Mouse (Mus musculus) c-Kit-positive CD71-positive TER-119-positive erythroid progenitor cells, embryonic 14.5 days (primary cell): ENCODE results near the gene Gpr1.
"Not testable (repeated sequence)": the region's sequence is repeated elsewhere in the genome, so short reads cannot be mapped to it uniquely, and the experiment has no call there.

Source experiments
- DNase-seq: peaks from one replicate; pipeline ENCODE4 v3.0.0-alpha.2; 2013; ENCODE audit warnings: low spot score

The Gpr1 gene

DNA sequence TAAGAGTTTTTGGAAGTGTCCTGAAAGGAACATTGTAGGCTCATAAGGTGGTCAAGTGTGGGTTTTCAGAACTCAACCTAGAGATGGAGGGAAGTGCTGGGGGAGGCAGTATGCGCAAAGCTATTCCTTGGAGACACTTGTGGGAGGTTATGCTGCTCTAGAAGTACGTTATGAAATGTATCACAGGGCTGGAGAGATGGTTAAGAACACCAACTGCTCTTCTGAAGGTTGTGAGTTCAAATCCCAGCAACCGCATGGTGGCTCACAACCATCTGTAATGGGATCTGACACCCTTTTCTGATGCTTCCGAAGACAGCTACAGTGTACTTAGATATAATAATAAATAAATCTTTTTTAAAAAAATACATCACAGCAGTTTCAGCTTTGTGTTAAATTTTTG lies 34.2 kb downstream of the Gpr1 start:
- DNase-seq: no peak

DNA sequence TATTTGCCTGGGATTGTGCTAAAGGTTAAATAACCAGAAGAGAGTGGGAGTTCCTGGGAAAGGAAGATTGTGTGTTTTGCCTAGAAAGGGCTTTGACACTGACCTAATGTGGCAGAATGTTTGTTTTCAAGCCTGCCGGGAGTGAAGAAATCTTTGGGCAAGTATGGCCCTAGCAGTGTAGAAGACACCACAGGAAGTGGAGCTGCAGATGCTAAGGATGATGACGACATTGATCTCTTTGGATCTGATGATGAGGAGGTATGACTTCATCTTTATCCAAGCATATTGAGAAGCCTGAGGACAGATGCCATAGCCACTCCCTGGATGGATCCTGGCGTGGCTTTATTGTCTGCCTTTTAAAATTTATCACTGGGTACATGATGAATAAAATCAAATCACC lies 36.0 kb downstream of the Gpr1 start:
- DNase-seq: no peak

DNA sequence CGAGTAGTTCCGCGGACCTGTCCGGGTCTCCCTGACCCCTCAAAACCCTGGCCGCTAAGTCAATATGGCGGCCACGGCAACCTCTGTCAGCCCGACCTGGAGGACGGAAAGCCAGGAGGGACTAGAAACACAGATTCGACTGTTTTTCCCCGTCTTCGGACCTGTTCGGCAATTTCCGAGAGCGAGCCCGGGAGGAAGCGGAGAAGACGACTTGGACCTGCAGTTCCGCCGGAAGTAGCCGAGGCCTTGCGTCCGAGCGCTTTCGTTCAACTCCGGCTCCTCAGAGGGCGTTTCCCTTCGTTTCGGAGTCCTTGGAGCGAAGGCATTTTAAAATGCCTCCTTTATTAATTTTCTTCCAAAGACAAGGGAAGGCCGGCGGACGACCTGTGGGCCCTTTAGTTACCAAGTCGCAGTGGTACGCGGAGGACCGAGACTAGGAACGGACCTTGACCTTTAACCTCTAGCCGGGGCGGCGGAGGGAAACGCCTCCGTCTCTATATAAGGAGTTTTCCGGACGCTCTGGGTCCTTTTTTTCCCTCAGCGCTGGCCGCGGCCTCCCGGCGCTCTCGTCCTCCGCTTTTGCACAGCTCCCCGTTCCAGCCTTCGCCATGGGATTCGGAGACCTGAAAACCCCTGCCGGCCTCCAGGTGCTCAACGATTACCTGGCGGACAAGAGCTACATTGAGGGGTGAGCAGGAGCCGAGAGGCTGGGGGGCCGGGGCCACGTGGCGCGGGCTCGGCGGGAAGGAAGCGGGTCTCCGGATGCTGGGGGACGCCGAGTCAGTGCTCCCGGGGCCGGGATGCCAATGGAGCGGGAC lies 37.5 kb downstream of the Gpr1 start, which contains the start of the genes Eef1b2 and Ndufs1:
Gene Eef1b2 (plus strand): TSS at position 222 of the 818 bp plus-strand sequence.
Gene Ndufs1 (minus strand): TSS at position 230 of the 818 bp plus-strand sequence.
- DNase-seq: peak; percentile 94

DNA sequence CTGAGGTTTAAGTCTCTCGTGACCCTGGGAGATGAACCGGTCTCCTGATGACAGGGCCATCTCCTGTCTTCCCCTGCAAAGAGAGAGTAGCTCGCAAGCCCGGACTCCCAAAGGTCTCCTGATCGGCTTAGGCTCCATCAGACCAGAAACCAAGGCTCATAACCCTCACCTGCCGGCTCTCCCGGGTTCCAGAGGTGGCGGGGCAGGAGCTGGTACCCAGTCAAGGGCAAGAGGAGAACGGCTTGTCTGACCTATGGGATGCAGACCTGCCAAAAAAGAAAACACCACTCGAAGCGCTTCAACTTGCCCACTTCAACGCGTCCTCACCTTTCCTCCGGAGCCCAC lies 38.1 kb downstream of the Gpr1 start:
- no peak for DNase-seq

DNA sequence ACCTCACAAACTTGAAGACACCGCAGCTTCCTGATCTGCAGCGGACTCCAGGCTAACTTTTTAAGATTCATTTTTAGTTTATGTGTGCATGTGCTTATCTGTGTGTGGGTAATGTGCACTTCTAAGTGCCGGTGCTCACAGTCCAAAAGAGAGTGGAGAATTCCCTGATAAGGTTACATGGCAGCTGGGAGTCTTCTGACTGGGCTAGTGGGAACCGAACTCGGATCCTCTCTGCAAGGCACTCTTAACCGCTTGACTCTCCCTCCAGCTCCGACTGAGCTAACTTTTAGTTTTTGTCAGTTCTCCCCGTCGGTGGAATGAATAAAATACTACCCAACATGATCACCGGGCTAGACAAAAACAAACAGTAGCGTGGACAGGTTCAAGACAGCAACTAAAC lies 38.5 kb downstream of the Gpr1 start:
- DNase-seq: peak; percentile 40

DNA sequence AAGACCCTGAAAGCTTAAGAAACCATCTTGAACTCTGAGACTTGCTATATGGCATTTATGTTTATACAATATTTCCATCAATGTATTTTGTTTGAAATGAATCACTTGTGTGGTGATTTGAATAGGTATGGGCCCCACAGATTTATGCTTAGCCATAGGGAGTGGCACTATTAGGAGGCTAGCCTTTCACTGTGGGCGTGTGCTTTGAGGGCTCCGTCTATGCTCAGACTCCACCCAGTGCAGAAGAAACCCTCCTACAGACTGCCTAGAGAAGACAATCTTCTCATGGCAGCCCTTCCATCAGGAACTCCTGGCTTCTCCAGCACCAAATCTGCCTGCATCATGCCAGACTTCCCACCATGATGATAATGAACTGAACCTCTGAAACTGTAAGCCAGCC lies 45.7 kb downstream of the Gpr1 start:
- DNase-seq: no peak

DNA sequence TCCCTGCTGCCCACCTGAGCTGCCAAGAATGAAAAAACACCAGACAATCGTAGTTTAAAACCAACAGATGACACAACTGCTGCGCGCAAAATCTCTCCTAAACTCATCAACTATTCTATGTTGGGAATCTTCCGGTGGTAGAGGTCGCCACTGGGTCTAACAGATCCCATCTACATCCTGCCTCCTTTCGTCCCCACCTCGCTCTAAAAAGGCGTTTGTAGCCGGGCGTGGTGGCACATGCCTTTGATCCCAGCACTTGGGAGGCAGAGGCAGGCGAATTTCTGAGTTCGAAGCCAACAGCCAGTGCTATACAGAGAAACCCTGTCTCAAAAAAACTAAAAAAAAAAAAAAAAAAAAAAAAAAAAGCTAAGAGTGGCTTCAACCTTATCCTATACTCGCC lies 74.1 kb downstream of the Gpr1 start:
- DNase-seq: no peak

DNA sequence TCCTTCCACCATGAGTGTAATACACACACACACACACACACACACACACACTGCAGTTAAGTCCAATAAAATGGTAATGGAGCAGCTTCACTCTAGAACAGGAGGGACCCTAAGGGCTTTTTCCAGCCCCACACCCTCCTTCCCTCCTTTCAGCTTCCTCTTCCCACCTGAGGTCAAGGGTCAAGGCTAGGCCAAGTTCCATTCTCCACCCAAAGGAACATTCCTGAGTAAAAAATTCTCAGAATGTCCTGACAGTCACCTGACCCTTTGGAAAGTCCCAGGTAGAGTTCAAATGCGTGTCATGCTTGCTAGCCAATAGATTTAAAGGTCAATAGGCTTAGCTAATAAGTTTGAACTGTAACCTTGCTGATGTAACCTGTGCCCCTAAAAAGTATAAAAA lies 75.8 kb downstream of the Gpr1 start:
- not testable (repeated sequence) for DNase-seq

DNA sequence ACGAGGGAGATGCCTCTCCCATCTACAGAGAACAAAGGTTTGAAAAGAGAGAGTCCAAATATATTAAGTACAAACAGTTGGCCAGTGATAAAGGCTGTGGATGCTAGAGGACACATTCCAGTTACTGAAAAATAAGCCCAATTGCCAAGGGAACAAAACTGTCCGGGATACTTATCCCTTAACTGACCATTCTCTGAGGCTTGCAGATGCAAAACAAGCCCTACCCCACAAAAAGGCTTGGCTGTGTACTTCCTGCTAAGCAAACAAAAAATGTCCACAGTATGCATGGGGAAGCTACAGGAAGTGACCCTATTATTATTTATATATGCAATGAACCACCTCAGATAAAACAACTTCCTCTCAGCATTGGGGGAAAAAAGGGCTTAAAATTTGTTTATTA lies 76.4 kb downstream of the Gpr1 start:
- DNase-seq: no peak

DNA sequence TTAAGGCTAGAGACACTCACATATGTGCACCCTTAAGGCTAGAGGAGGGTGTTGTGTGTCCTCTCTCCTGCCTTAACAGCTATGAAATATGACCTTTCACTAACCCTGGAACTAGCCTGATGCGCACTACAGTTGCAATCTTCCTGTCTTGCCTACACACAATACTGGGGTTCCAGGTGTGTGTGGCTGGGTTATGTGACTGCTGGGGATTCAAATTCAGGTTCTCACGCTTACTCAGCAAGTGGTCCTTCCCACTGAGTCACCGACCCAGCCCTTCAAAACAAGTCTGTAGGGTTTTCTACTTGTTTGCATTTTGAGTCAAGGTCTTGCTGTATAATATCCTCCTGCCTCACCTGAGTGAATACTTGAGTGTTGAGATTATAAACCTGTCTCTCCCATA lies 79.8 kb downstream of the Gpr1 start:
- DNase-seq: no peak
